Mouse (Mus musculus) v-Abl transformed pro-B cells (cell line): ENCODE measurements around the gene Htt.
"Not testable (repeated sequence)": the region's sequence is repeated elsewhere in the genome, so short reads cannot be mapped to it uniquely, and the experiment has no call there.

Experiments used
- in situ Hi-C, 2 experiments: fragments of 400-800 bp; cut with MboI; formaldehyde crosslinking; loops; one replicate each; pipeline ENCODE4 v1.15.1; 2025; ENCODE audit not compliant: unreplicated experiment in 2 of 2

The Htt gene

DNA sequence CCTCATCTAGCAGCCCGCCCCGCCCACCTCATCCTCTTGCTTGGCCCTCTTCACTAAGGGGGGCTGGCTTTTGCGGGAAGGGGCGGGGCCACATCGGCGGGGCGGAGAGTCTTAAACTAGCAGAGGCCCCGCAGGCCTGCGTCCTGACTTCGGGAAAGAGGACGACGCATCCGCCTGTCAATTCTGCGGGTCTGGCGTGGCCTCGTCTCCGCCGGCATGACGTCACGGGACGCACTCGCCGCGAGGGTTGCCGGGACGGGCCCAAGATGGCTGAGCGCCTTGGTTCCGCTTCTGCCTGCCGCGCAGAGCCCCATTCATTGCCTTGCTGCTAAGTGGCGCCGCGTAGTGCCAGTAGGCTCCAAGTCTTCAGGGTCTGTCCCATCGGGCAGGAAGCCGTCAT lies at the start of gene Htt:
Gene Htt, plus strand, starts transcription at position 232 of the 400 bp plus-strand sequence.
- in situ Hi-C loops: no loop called here

DNA sequence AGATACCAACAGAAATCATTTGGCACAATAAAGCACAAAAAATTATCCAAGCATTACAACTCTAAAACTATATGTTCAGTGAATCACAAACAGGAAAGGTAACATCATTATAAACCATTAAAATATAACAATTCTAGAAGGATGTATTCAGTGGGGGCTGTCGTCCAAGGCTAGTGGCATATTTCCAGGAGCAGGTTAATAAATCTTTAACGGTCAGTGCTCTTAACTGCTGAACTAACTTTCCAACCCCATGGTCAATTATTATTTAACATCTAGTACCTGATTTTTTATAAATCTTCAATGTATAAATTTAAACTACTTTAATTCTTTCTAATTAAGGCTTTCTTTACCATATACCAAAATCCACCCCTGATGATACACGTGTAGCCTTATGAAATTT lies 47.2 kb upstream of the Htt start:
- in situ Hi-C loops: not testable (repeated sequence)

GRCm38 (mm10) chr5:34714816-34715215 lies 46.7 kb upstream of the Htt start:
- in situ Hi-C loops: no loop called here

GRCm38 (mm10) chr5:34729141-34729540 lies 32.4 kb upstream of the Htt start:
- in situ Hi-C loops: no loop called here

- in situ Hi-C loops: no loop called here
Observed at GRCm38 (mm10) chr5:34730255-34730654, 31.3 kb upstream of the Htt start.

GRCm38 (mm10) chr5:34751477-34751876 lies 10.1 kb upstream of the Htt start:
- in situ Hi-C loops: no loop called here

GRCm38 (mm10) chr5:34758762-34759161 lies 2.8 kb upstream of the Htt start:
- in situ Hi-C loops: no loop called here

GRCm38 (mm10) chr5:34760850-34761508 lies 561 bp upstream of the Htt start:
- in situ Hi-C loops: no loop called here

DNA sequence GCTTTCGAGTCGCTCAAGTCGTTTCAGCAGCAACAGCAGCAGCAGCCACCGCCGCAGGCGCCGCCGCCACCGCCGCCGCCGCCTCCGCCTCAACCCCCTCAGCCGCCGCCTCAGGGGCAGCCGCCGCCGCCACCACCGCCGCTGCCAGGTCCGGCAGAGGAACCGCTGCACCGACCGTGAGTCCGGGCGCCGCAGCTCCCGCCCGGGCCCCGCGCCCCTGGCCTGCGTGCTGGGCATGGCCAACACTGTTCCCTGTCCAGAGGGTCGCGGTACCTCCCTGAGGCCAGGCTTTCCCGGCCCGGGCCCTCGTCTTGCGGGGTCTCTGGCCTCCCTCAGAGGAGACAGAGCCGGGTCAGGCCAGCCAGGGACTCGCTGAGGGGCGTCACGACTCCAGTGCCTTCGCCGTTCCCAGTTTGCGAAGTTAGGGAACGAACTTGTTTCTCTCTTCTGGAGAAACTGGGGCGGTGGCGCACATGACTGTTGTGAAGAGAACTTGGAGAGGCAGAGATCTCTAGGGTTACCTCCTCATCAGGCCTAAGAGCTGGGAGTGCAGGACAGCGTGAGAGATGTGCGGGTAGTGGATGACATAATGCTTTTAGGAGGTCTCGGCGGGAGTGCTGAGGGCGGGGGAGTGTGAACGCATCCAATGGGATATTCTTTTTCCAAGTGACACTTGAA lies 533 bp downstream of the Htt start:
- in situ Hi-C loops: no loop called here

- in situ Hi-C loops: no loop called here
Observed at GRCm38 (mm10) chr5:34771818-34772217, 10.3 kb downstream of the Htt start.

DNA sequence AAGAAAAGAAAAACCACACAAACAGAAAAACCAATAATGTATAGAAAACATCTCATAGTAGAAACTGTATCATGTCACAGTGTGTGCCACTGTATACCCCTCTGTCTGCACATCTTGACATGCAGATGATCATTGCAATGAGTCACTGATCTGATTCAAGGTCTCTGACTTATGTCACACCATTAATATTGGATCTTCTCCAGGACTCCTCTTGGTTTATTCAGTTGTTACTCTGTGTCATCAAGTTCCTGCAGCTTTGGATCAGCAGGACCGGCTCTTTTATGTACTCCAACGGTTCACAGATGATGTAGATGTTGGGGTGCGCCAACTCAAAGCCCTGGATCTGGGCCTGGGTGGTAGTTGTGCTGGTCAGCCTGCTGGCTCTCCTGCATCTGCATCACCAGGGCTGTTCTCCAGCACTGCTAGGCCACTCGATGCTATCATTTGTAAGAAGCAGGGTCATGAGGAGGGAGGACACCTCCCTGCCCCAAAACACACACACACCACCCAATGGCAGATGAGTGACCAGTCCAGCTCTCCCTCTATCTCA lies 11.2 kb downstream of the Htt start:
- in situ Hi-C loops: no loop called here

DNA sequence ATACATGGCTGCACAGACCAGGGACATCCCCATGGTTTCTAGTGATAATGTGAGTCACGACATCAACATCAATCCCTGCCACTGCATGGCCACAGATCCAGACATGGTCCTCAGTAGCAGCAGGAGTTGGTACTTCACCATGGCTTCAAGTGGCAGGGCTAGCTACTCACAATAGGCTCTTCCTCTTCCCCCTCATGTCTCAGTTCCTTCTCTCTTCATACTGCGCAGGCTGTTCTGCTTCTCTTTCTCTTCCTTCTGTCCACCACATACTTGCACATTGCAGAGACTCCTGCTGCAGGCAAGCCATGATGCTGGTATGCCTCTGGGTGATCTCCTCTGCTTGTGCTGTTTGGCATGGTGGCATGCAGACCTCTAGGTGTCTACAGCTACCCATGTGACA lies 11.9 kb downstream of the Htt start:
- in situ Hi-C loops: no loop called here

GRCm38 (mm10) chr5:34785027-34785426 lies 23.5 kb downstream of the Htt start:
- in situ Hi-C loops: no loop called here

DNA sequence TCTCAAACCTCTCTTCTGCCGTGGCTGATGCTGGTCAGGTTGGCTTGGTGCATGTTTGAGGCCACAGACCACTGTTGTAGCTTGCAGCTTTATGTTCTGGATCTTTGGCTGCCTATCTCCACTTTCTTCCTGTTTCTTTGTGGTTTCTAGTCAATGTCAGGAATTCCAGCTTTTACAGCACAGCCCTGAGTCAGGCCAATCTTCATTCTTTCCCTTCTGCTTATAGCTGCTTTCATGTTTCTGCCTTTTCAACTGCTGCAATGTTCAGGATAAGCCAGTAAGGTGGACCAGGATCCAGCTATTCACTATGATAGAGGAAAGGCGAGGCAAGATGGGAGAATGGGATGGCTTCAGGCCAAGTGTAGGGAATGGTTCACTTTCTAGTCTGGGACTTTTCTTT lies 29.6 kb downstream of the Htt start:
- in situ Hi-C loops: no loop called here

- in situ Hi-C loops: no loop called here
Observed at GRCm38 (mm10) chr5:34800292-34800953, 38.9 kb downstream of the Htt start.

DNA sequence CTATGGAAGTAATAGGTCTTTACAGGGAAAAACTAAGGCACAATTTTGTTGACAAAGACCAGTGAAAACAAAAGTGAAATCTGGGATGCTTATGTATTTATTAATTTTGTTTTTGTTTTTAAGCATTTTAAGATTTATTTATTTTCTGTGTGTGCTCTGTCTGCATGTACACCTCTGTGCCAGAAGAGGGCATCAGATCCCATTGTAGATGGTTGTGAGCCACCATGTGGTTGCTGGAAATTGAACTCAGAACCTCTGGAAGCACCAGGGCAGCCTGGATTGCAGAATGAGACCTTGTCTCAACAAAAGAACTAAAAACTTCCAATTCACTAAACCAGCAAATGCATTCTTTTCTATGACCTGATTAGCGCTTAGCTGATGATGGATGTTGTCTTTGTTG lies 44.5 kb downstream of the Htt start:
- in situ Hi-C loops: no loop called here

- in situ Hi-C loops: no loop called here
Observed at GRCm38 (mm10) chr5:34822431-34823149, 61.0 kb downstream of the Htt start.

DNA sequence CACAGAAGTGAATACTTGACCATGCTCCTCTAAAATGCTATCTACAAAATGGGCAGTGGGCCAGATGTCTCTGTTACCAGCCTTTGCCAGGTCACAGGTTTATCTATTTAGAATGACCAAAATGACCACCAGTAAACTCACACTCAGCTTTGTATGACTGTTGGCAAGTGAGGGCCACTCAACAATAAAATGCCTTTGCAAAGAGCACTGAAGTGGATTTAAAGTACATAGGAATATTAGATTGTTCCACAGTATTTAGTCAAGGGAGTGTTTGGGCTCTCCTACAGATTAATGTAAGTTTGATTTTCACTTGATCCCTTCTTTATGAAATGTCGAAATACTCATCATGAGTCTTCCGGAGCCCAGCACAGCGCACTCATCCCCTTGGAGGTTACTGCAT lies 92.5 kb downstream of the Htt start:
- in situ Hi-C loops: no loop called here

GRCm38 (mm10) chr5:34865367-34865766 lies 103.8 kb downstream of the Htt start:
- in situ Hi-C loops: no loop called here

DNA sequence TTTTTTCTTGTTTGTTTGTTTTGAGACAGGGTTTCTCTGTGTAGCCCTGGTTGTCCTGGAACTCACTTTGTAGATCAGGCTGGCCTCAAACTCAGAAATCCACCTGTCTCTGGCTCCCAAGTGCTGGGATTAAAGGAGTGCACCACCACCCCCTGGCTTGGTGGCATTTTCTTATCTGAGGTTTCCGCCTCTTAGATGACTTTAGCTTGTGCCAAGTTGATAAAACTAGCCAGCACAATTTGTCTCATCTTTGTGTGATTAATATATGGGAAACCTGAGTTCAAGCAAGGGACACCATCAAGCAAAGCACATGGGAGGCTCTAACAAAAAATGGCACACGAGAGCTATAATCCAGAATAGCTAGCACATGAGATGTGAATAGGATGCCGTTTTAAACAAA lies 118.8 kb downstream of the Htt start:
- in situ Hi-C loops: not testable (repeated sequence)

- in situ Hi-C loops: no loop called here
Observed at GRCm38 (mm10) chr5:34881023-34881422, 119.5 kb downstream of the Htt start.
